Mouse (Mus musculus) MEL (cell line): ENCODE results near the gene Zfp280b. TPM values are rescaled to one million over a fixed set of nuclear protein-coding genes. Genes with fewer than 3 reads are reported as not detected.

Experiments
- DNase-seq: peaks from one replicate; pipeline ENCODE4 v3.0.0; 2011; ENCODE audit warnings: low read depth, low spot score
- H3K27ac ChIP-seq: 2 replicates; pipeline ENCODE4 v1.5.1; 2012; ENCODE audit warnings: low read depth, mild to moderate bottlenecking, control low read depth, low read length, moderate library complexity; ENCODE audit not compliant: control insufficient read depth
- H3K27me3 ChIP-seq, 2 experiments: fragments of 150-350 bp in 1 of 2; sonication (generic) in 1 of 2; 2 replicates each; pipeline ENCODE4 v1.6.1; 2012; ENCODE audit warnings: low read length in 2 of 2, mild to moderate bottlenecking in 2 of 2, improper control_type of control experiment in 1 of 2, moderate library complexity in 1 of 2; ENCODE audit not compliant: insufficient read depth in 2 of 2, control insufficient read depth in 1 of 2
- H3K36me3 ChIP-seq, 2 experiments: 2 replicates each; pipeline ENCODE4 v1.6.1; 2012 to 2014; ENCODE audit warnings: low read length in 2 of 2, improper control_type of control experiment in 1 of 2, inconsistent platforms in 1 of 2, mild to moderate bottlenecking in 1 of 2; ENCODE audit not compliant: insufficient read depth in 2 of 2, control insufficient read depth in 1 of 2
- H3K4me1 ChIP-seq, 2 experiments: fragments of 150-350 bp in 1 of 2; sonication (generic) in 1 of 2; 2 replicates each; pipeline ENCODE4 v1.6.1; 2012; ENCODE audit warnings: low read length in 2 of 2, improper control_type of control experiment in 1 of 2, mild to moderate bottlenecking in 1 of 2; ENCODE audit not compliant: insufficient read depth in 2 of 2, control insufficient read depth in 1 of 2
- H3K4me3 ChIP-seq, 2 experiments: fragments of 150-350 bp in 1 of 2; sonication (generic) in 1 of 2; 2 replicates each; pipeline ENCODE4 v1.5.1; 2012; ENCODE audit warnings: low read depth in 2 of 2, low read length in 2 of 2, mild to moderate bottlenecking in 2 of 2, moderate library complexity in 2 of 2, control low read depth in 1 of 2, improper control_type of control experiment in 1 of 2; ENCODE audit not compliant: control insufficient read depth in 1 of 2, insufficient read depth in 1 of 2
- H3K79me2 ChIP-seq: 2 replicates; pipeline ENCODE4 v1.6.1; 2012; ENCODE audit warnings: mild to moderate bottlenecking, low read length, moderate library complexity; ENCODE audit not compliant: control insufficient read depth, poor library complexity, insufficient read depth
- H3K9ac ChIP-seq: 2 replicates; pipeline ENCODE4 v1.6.1; 2012; ENCODE audit warnings: low read depth, mild to moderate bottlenecking, control low read depth, low read length, moderate library complexity; ENCODE audit not compliant: control insufficient read depth, poor library complexity, severe bottlenecking
- H3K9me3 ChIP-seq: fragments of 150-350 bp; sonication (generic); replicated peaks from 2 replicates; pipeline ENCODE4 v1.6.1; 2012; ENCODE audit warnings: mild to moderate bottlenecking, low read length, improper control_type of control experiment, moderate library complexity; ENCODE audit not compliant: insufficient read depth
- CTCF ChIP-seq, 3 experiments: IDR thresholded peaks in 2 of 3; conservative IDR thresholded peaks in 1 of 3; 2 replicates each; pipeline ENCODE4 v1.5.1; 2011 to 2012; ENCODE audit warnings: low read length in 3 of 3, low read depth in 2 of 3, mild to moderate bottlenecking in 2 of 3, improper control_type of control experiment in 1 of 3, inconsistent platforms in 1 of 3, mixed read lengths in 1 of 3, moderate library complexity in 1 of 3; ENCODE audit not compliant: control insufficient read depth in 1 of 3, insufficient read depth in 1 of 3, poor library complexity in 1 of 3, severe bottlenecking in 1 of 3
- E2F4 ChIP-seq: IDR thresholded peaks from 2 replicates; pipeline ENCODE4 v1.6.1; 2011; ENCODE audit warnings: low read depth, low read length, improper control_type of control experiment, borderline replicate concordance
- ELF1 ChIP-seq: IDR thresholded peaks from 2 replicates; pipeline ENCODE4 v1.6.1; 2014; ENCODE audit warnings: low read depth, mild to moderate bottlenecking, inconsistent platforms, low read length, improper control_type of control experiment, moderate library complexity
- EP300 ChIP-seq, 2 experiments: IDR thresholded peaks; 2 replicates each; pipeline ENCODE4 v1.6.1; 2011; ENCODE audit warnings: improper control_type of control experiment in 2 of 2, low read length in 2 of 2, low read depth in 1 of 2, mild to moderate bottlenecking in 1 of 2
- ETS1 ChIP-seq: IDR thresholded peaks from 2 replicates; pipeline ENCODE4 v1.6.1; 2012; ENCODE audit warnings: low read depth, mild to moderate bottlenecking, inconsistent platforms, low read length, improper control_type of control experiment, moderate library complexity
- KAT2A ChIP-seq: conservative IDR thresholded peaks from 2 replicates; pipeline ENCODE4 v1.6.1; 2012; ENCODE audit warnings: low read depth, low read length, improper control_type of control experiment, inconsistent platforms
- MAFK ChIP-seq: IDR thresholded peaks from 2 replicates; pipeline ENCODE4 v1.6.1; 2011; ENCODE audit warnings: low read depth, mild to moderate bottlenecking, low read length, improper control_type of control experiment, borderline replicate concordance
- MAZ ChIP-seq: IDR thresholded peaks from 2 replicates; pipeline ENCODE4 v1.6.1; 2012; ENCODE audit warnings: low read depth, mild to moderate bottlenecking, inconsistent platforms, low read length, improper control_type of control experiment
- MEF2A ChIP-seq: IDR thresholded peaks from 2 replicates; pipeline ENCODE4 v1.6.1; 2014; ENCODE audit warnings: low read depth, mild to moderate bottlenecking, inconsistent platforms, low read length, improper control_type of control experiment; ENCODE audit not compliant: poor library complexity, insufficient replicate concordance, severe bottlenecking; ENCODE audit errors: extremely low read depth
- MYB ChIP-seq: IDR thresholded peaks from 2 replicates; pipeline ENCODE4 v1.6.1; 2011; ENCODE audit warnings: mild to moderate bottlenecking, low read depth, low read length, improper control_type of control experiment
- NELFE ChIP-seq: IDR thresholded peaks from 2 replicates; pipeline ENCODE4 v1.6.1; 2011; ENCODE audit warnings: low read depth, low read length, improper control_type of control experiment
- NRF1 ChIP-seq: IDR thresholded peaks from 2 replicates; pipeline ENCODE4 v1.6.1; 2014; ENCODE audit warnings: low read depth, mild to moderate bottlenecking, inconsistent platforms, low read length, improper control_type of control experiment, moderate library complexity; ENCODE audit not compliant: poor library complexity, insufficient read depth, severe bottlenecking
- POLR2AphosphoS2 ChIP-seq: IDR thresholded peaks from 2 replicates; pipeline ENCODE4 v1.6.1; 2011; ENCODE audit warnings: low read length, improper control_type of control experiment
- SIN3A ChIP-seq: IDR thresholded peaks from 2 replicates; pipeline ENCODE4 v1.6.1; 2012; ENCODE audit warnings: low read length, improper control_type of control experiment, inconsistent platforms
- SMC3 ChIP-seq: IDR thresholded peaks from 2 replicates; pipeline ENCODE4 v1.6.1; 2011; ENCODE audit warnings: low read depth, low read length, improper control_type of control experiment
- TAL1 ChIP-seq: IDR thresholded peaks from 2 replicates; pipeline ENCODE4 v1.6.1; 2012; ENCODE audit warnings: mild to moderate bottlenecking, inconsistent platforms, low read length, moderate library complexity, mixed read lengths
- TBP ChIP-seq: IDR thresholded peaks from 2 replicates; pipeline ENCODE4 v1.8.0; 2011; ENCODE audit warnings: low read depth, low read length, improper control_type of control experiment
- UBTF ChIP-seq: IDR thresholded peaks from 2 replicates; pipeline ENCODE4 v1.6.1; 2012; ENCODE audit warnings: low read depth, mild to moderate bottlenecking, inconsistent platforms, low read length, improper control_type of control experiment, moderate library complexity, borderline replicate concordance; ENCODE audit not compliant: insufficient read depth
- polyA plus RNA-seq, 2 experiments: library from polyadenylated mRNA; stranded (reverse) in 1 of 2; unstranded in 1 of 2; fragments of >175 nt in 1 of 2; fragments of >200 nt in 1 of 2; gene quantifications; 2 replicates each; pipeline versions ENCODE4 v1.2.1 to v1.2.4; 2012; ENCODE audit warnings: low replicate concordance in 2 of 2, low read depth in 1 of 2; ENCODE audit not compliant: insufficient read length in 2 of 2, insufficient read depth in 1 of 2, missing spikeins in 1 of 2
- total RNA-seq: library from RNA; depleted of rRNA; stranded (reverse); fragments of 300-350 nt; gene quantifications from 2 replicates; pipeline ENCODE4 v1.2.3, GENCODE M21; 2012

The Zfp280b gene
- total and polyA plus RNA-seq, 3 experiments = 7.9 to 18.6 TPM; not detected in 1

- H3K36me3 ChIP-seq = peaks cover 10 to 22% of the 10 kb centered on the region in 2 experiments
- H3K4me3 ChIP-seq = no peak overlapping the region
- no peak for TF ChIP-seq MEF2A
- no peak for TF ChIP-seq ELF1
- peak in 1 of 2 experiments; percentile 59; a peak in 1 of 4 replicates for TF ChIP-seq EP300 (IDR thresholded peaks at IDR 0.05; ENCODE audit: low read depth in 1 of 2, low read length in 2 of 2)
- TF ChIP-seq NELFE = no peak
- no peak for TF ChIP-seq POLR2AphosphoS2
- TF ChIP-seq NRF1 = no peak
- TF ChIP-seq TBP = no peak
- TF ChIP-seq MYB = peak; percentile 63; the same call in 1 of the 2 replicates
- TF ChIP-seq ETS1 = 0 out of 2 replicates have a peak, but pooled peaks have one; percentile 16
- TF ChIP-seq SIN3A = no peak
- no peak for TF ChIP-seq MAFK
- no peak for TF ChIP-seq SMC3
- peaks cover 4 to 10% of the 10 kb centered on the region in 2 experiments for H3K4me1 ChIP-seq
- H3K27me3 ChIP-seq = no peaks in the 10 kb centered on the region
- H3K79me2 ChIP-seq = peaks cover 33% of the 10 kb centered on the region
- DNase-seq = no peak
- H3K27ac ChIP-seq = no peak overlapping the region
- H3K9ac ChIP-seq = no peak overlapping the region
- no peaks in the 10 kb centered on the region for H3K9me3 ChIP-seq
Measured at GRCm38 (mm10) chr10:76036962-76037361, 4.5 kb downstream of the Zfp280b start.

- TF ChIP-seq EP300 (IDR thresholded peaks at IDR 0.05; ENCODE audit: low read depth in 1 of 2, low read length in 2 of 2) = no peak
- TF ChIP-seq UBTF = no peak
- no peak for TF ChIP-seq KAT2A
- TF ChIP-seq CTCF (IDR thresholded peaks at IDR 0.05 in 2 of 3, conservative IDR thresholded peaks at IDR 0.05 in 1 of 3; ENCODE audit: control insufficient read depth in 1 of 3, insufficient read depth in 1 of 3, low read depth in 2 of 3, low read length in 3 of 3, poor library complexity in 1 of 3, severe bottlenecking in 1 of 3) = no peak
- no peak for TF ChIP-seq MYB
- no peak for TF ChIP-seq MAZ
- no peak for TF ChIP-seq TAL1
- no peak for TF ChIP-seq E2F4
- TF ChIP-seq, all 39 proteins: peak for 0
- Histone ChIP-seq H3K27ac (no peak overlapping the region), H3K4me3 (no peak overlapping the region), H3K36me3 (no peaks in the 10 kb centered on the region), H3K9ac (no peak overlapping the region), H3K9me3 (no peaks in the 10 kb centered on the region), H3K79me2 (no peaks in the 10 kb centered on the region), H3K4me1 (no peaks in the 10 kb centered on the region), H3K27me3 (no peaks in the 10 kb centered on the region)
- DNase-seq = no peak
Measured at GRCm38 (mm10) chr10:76045343-76045742, 12.9 kb downstream of the Zfp280b start.
